39 mouse cellular contexts compared by ENCODE assay signal in the genomic region with DNA sequence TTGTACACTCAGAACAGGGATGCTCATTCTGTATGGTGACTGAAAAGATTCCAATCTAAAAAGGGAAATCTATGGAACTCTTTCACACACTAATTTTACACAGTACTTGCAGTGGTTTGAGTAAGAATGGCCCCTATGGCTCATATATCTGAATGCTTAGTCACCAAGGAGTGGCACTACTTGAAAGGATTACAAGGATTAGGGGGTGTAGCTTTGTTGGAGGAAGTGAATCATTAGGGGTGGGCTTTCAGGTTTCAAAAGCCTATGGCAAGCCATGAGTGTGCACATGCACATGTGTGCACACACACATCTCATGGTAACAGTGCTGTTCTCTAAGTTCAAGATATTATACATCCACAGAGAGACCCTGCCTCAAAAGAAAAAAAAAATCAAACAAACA. TPM values are rescaled to one million over a fixed set of nuclear protein-coding genes. Genes with fewer than 3 reads are reported as not detected.
"Had no signal": no experiment of that assay in that cellular context is flagged by ENCODE, and none has a peak within 500 bp of the region (broad histone marks: within the 10 kb centered on the region; RNA-seq: fewer than 3 reads in every experiment).

No protein-coding gene starts in this region.

- H3K9me3 ChIP-seq: heart, embryonic 10.5 days; heart, embryonic 12.5 days; hindbrain, embryonic 12.5 days; kidney, embryonic 15.5 days; limb, embryonic 13.5 days; limb, embryonic 15.5 days; liver, embryonic 12.5 days had no signal

- H3K4me3 ChIP-seq: gastrocnemius, adult 2 months; heart, embryonic 10.5 days; heart, embryonic 12.5 days; hindbrain, embryonic 12.5 days; kidney, embryonic 15.5 days; limb, embryonic 13.5 days; limb, embryonic 15.5 days; liver, embryonic 12.5 days had no signal

- H3K4me1 ChIP-seq: heart, embryonic 10.5 days; heart, embryonic 12.5 days; hindbrain, embryonic 12.5 days; kidney, embryonic 15.5 days; limb, embryonic 13.5 days; limb, embryonic 15.5 days; liver, embryonic 12.5 days had no signal

- ATAC-seq: hindbrain, embryonic 16.5 days; intestine, embryonic 16.5 days; liver, embryonic 12.5 days had no signal

- DNase-seq: gastrocnemius, adult 2 months; gastrocnemius, postnatal 10 days; gastrocnemius, postnatal 25 days; heart, adult 18-20 months; heart, postnatal 10 days; kidney, adult 11 months; kidney, adult 2 months; kidney, adult 9 months; kidney, postnatal 14 days; kidney, postnatal 36 days; layer of hippocampus, adult 9-11 months; layer of hippocampus, postnatal 36 days; left cerebral cortex, postnatal 4 days had no signal

- H3K27me3 ChIP-seq: heart, embryonic 12.5 days; hindbrain, embryonic 12.5 days; kidney, embryonic 15.5 days; limb, embryonic 13.5 days; limb, embryonic 15.5 days; liver, embryonic 12.5 days had no signal

- H3K27ac ChIP-seq: gastrocnemius, adult 2 months; heart, embryonic 10.5 days; hindbrain, embryonic 12.5 days; hindbrain, embryonic 14.5 days; kidney, embryonic 15.5 days; kidney, postnatal 0 days; limb, embryonic 13.5 days; limb, embryonic 15.5 days; liver, embryonic 12.5 days; liver, embryonic 14.5 days had no signal

RNA-seq across cellular contexts. Expression of a gene that starts 27.3 kb away (rescaled TPM):
- total RNA-seq: gastrocnemius, adult 2 months; gastrocnemius, postnatal 10 days; gastrocnemius, postnatal 25 days; gastrocnemius, postnatal 4 days; granulocyte monocyte progenitor cell, adult 5-6 weeks; heart, adult 18-20 months; heart, adult 8-10 months; heart, postnatal 10 days; heart, postnatal 25 days; hematopoietic stem cell, adult 5-6 weeks; layer of hippocampus, adult 18-20 months; layer of hippocampus, adult 8-10 months; layer of hippocampus, postnatal 14 days; layer of hippocampus, postnatal 36 days; left cerebral cortex, adult 18-20 months; left cerebral cortex, adult 8-10 months; left cerebral cortex, postnatal 10 days; left cerebral cortex, postnatal 25 days; left cerebral cortex, postnatal 4 days; liver, adult 2 months had no signal
- polyA plus RNA-seq: kidney, adult 2 months; kidney, postnatal 0 days; large intestine, adult 2 months; limb, embryonic 15.5 days; liver, adult 2 months had no signal
